Mouse (Mus musculus) T-helper 17 cell (primary cell): ENCODE measurements at regions not wholly inside any gene's neighbourhood (a gene's known extent, or its start where the extent isn't known, plus 50 kb on each side); places are given as distances from the start of the nearest gene placed in this dataset.

Source experiments
- in situ Hi-C, 2 experiments: fragments of 300-600 bp; cut with MboI, MseI; formaldehyde crosslinking; loops; 1 replicate in 1 of 2; 2 replicates in 1 of 2; pipeline ENCODE4 v1.15.1; 2025; ENCODE audit warnings: high pct_unique_total_duplicates in 2 of 2

GRCm38 (mm10) chr4:28523343-28523742, 289.6 kb upstream of the Epha7 start:
- in situ Hi-C loops = no loop called here

DNA sequence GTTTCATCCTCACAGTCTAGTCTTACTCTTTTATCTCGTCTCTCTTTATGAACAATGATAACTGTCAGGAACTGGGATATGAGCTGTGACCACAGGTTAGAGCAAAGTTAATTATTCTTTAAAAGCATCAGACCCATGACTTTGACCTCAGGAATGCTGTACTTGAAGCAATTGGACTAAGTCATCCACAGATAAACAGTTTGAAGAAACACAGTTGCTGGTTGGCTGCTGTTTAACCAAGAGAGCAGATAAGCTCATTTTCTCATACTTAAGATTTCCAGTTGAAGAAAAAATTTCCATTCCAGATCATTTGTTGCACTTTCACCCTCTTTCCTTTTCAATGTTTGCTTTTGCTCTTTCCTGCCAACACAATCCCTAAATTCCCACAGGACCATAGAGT, 270.7 kb upstream of the Epha7 start:
- in situ Hi-C loops = no loop called here

- in situ Hi-C loops = no loop called here
Measured at GRCm38 (mm10) chr4:28542696-28543328, 270.1 kb upstream of the Epha7 start.

- in situ Hi-C loops = no loop called here
Measured at GRCm38 (mm10) chr4:28548231-28548836, 264.6 kb upstream of the Epha7 start.

- in situ Hi-C loops = loop anchor here in 1 of 2 experiments (10.0 kb wide), 1 partner anchor 1834 kb away; no protein-coding TSS in a partner anchor
Measured at GRCm38 (mm10) chr4:28571092-28571770, 241.7 kb upstream of the Epha7 start.

DNA sequence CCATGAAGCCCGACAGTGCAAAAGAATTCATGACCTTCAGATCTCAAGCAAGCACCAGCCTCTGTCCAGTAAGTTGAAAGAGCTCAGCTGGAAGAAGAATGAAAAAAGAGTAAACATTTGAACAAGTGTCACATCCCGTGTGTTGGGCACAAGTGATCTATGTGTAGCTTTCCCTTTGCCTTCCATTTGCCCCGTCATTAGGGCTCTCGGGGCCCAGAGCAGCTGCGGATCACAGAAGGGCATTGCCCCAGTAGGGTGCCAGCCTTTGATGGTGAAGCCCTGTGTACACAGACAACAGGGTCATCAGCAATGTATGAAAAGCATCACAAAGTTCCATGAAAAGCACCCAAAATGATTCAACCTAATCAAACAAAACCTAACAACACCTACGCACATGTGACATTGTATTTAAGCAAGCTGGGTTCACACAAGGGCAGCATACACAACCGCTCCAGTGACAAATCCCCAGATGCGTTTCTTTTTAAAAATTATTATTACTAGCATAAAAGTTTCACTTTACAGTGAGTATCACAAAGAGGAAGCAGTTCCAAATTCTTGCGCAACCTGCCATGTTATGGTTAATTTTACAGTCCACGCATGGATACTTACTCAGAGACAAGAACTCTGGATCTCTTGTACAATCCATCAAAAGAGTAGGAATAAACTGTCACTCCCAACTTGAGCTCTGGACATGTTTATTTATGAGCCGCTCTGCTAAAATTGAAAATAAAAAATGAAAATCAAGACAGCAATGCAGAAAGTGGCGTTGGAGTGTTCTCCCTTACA, 224.0 kb upstream of the Epha7 start:
- in situ Hi-C loops = no loop called here
